Comparison of ENCODE assay signal across 12 mouse cellular contexts in genomic region chr13:95799322-95799721, GRCm38 (mm10).
"Had no signal": no experiment of that assay in that cellular context is flagged by ENCODE, and none has a peak within 500 bp of the region (broad histone marks: within the 10 kb centered on the region; RNA-seq: fewer than 3 reads in every experiment).

No protein-coding gene starts in this region.

- H3K27me3 ChIP-seq: kidney, embryonic 15.5 days; limb, embryonic 15.5 days; liver, embryonic 12.5 days had no signal

- H3K9me3 ChIP-seq: kidney, embryonic 15.5 days; limb, embryonic 15.5 days; liver, embryonic 12.5 days; midbrain, embryonic 12.5 days had no signal

- ATAC-seq: liver, embryonic 12.5 days; midbrain, embryonic 16.5 days had no signal

- H3K4me1 ChIP-seq: kidney, embryonic 15.5 days had no signal

- H3K9ac ChIP-seq: kidney, embryonic 15.5 days; limb, embryonic 15.5 days; liver, embryonic 12.5 days; lung, embryonic 14.5 days; midbrain, embryonic 12.5 days had no signal

- DNase-seq: kidney, adult 2 months; kidney, postnatal 14 days; layer of hippocampus, postnatal 36 days; lung, postnatal 4 days; right cerebral cortex, postnatal 14 days; thymus, postnatal 4 days had no signal

- H3K27ac ChIP-seq: kidney, embryonic 15.5 days; limb, embryonic 15.5 days; liver, embryonic 12.5 days; midbrain, embryonic 12.5 days had no signal

- H3K36me3 ChIP-seq: kidney, embryonic 15.5 days; limb, embryonic 15.5 days; liver, embryonic 12.5 days; midbrain, embryonic 12.5 days had no signal

- H3K4me3 ChIP-seq: kidney, embryonic 15.5 days; limb, embryonic 15.5 days; liver, embryonic 12.5 days; midbrain, embryonic 12.5 days had no signal

- H3K4me2 ChIP-seq: kidney, embryonic 15.5 days; limb, embryonic 15.5 days; liver, embryonic 12.5 days; lung, embryonic 14.5 days; midbrain, embryonic 12.5 days had no signal
